Mouse (Mus musculus) midbrain, embryonic 10.5 days (tissue): Measurements from ENCODE around the gene Ufc1. TPM values are rescaled to one million over a fixed set of nuclear protein-coding genes. Genes with fewer than 3 reads are reported as not detected.
A peak's percentile ranks its signal among the peaks of the same experiment; 100 is the strongest.

ENCODE experiments used
- DNase-seq: peaks from one replicate; pipeline ENCODE4 v3.0.0-alpha.2; 2017; ENCODE audit warnings: low spot score
- H3K27ac ChIP-seq: fragments of 300-500 bp; sonication (generic); replicated peaks from 2 replicates; pipeline ENCODE4 v1.5.1; 2016; ENCODE audit warnings: mild to moderate bottlenecking
- H3K27me3 ChIP-seq: fragments of 300-500 bp; sonication (generic); 2 replicates; pipeline ENCODE4 v1.6.1; 2016; ENCODE audit warnings: low read depth, mild to moderate bottlenecking; ENCODE audit not compliant: poor library complexity, severe bottlenecking
- H3K36me3 ChIP-seq: fragments of 300-500 bp; sonication (generic); 2 replicates; pipeline ENCODE4 v1.6.1; 2016; ENCODE audit warnings: mild to moderate bottlenecking, moderate library complexity
- H3K4me1 ChIP-seq: fragments of 300-500 bp; sonication (generic); 2 replicates; pipeline ENCODE4 v1.6.1; 2016
- H3K4me3 ChIP-seq: fragments of 300-500 bp; sonication (generic); 2 replicates; pipeline ENCODE4 v1.5.1; 2016; ENCODE audit warnings: mild to moderate bottlenecking, moderate library complexity
- H3K9me3 ChIP-seq: fragments of 300-500 bp; sonication (generic); replicated peaks from 2 replicates; pipeline ENCODE4 v1.6.1; 2016; ENCODE audit warnings: mild to moderate bottlenecking
- WGBS: fragments of 180-500 bp; shearing (Covaris S2); methylation state at CpG from one replicate; pipeline ENCODE4 v1.1.7; 2016; 5-methylcytosine and 5-hydroxymethylcytosine counted together
- polyA plus RNA-seq: library from polyadenylated mRNA; unstranded; fragments of >200 nt; fragmentation: Nextera tagmentation; extraction: Ambion mirVana; gene quantifications from 2 replicates; pipeline ENCODE4 v1.2.1, GENCODE M21; 2016

The Ufc1 gene
- polyA plus RNA-seq, 1 experiment from 2014 or later: 102 TPM

GRCm38 (mm10) chr1:171284491-171284890, 10.3 kb downstream of the Ufc1 start:
- Histone ChIP-seq H3K9me3 (no peaks in the 10 kb centered on the region), H3K36me3 (peaks cover 62% of the 10 kb centered on the region), H3K4me3 (peak overlapping the region; percentile 18; the same call in 1 of the 2 replicates), H3K27ac (no peak overlapping the region), H3K4me1 (peaks cover 57% of the 10 kb centered on the region), H3K27me3 (no peaks in the 10 kb centered on the region)
- no peak for DNase-seq
- WGBS: 94% methylated on average over 15 of the region's 15 CpGs

GRCm38 (mm10) chr1:171283188-171284160, 11.3 kb downstream of the Ufc1 start:
- Histone ChIP-seq H3K4me3 (no peak overlapping the region), H3K27me3 (no peaks in the 10 kb centered on the region), H3K9me3 (no peaks in the 10 kb centered on the region), H3K36me3 (peaks cover 62% of the 10 kb centered on the region), H3K4me1 (peaks cover 58% of the 10 kb centered on the region), H3K27ac (no peak overlapping the region)
- WGBS: 95% methylated on average over 18 of the region's 18 CpGs
- no peak for DNase-seq

GRCm38 (mm10) chr1:171282086-171282805, 12.6 kb downstream of the Ufc1 start:
- no peaks in the 10 kb centered on the region for H3K9me3 ChIP-seq
- H3K27me3 ChIP-seq: no peaks in the 10 kb centered on the region
- 80% methylated on average over 18 of the region's 18 CpGs for WGBS
- peaks cover 73% of the 10 kb centered on the region for H3K36me3 ChIP-seq
- no peak for DNase-seq
- peak overlapping the region; percentile 33; the same call in 1 of the 2 replicates for H3K27ac ChIP-seq
- H3K4me1 ChIP-seq: peaks cover 51% of the 10 kb centered on the region
- peak overlapping the region; percentile 75 for H3K4me3 ChIP-seq

GRCm38 (mm10) chr1:171281528-171281923, 13.3 kb downstream of the Ufc1 start:
- Histone ChIP-seq H3K9me3 (no peaks in the 10 kb centered on the region), H3K27ac (peak overlapping the region; percentile 83), H3K4me3 (peak overlapping the region; percentile 75), H3K27me3 (no peaks in the 10 kb centered on the region), H3K4me1 (peaks cover 44% of the 10 kb centered on the region), H3K36me3 (peaks cover 77% of the 10 kb centered on the region)
- DNase-seq: peak; percentile 80
- under 1% methylated on average over 10 of the region's 10 CpGs for WGBS

- H3K4me1 ChIP-seq: peaks cover 39% of the 10 kb centered on the region
These were observed 13.8 kb downstream of the Ufc1 start, which contains the start of gene Ppox for GRCm38 (mm10) chr1:171280916-171281527. Ppox (minus strand) TSS chr1:171281186.

GRCm38 (mm10) chr1:171280250-171280915, 14.4 kb downstream of the Ufc1 start:
- H3K27me3 ChIP-seq: no peaks in the 10 kb centered on the region
- H3K36me3 ChIP-seq: peaks cover 77% of the 10 kb centered on the region
- peak overlapping the region; percentile 75 for H3K4me3 ChIP-seq
- no peaks in the 10 kb centered on the region for H3K9me3 ChIP-seq
- H3K27ac ChIP-seq: peak overlapping the region; percentile 83
- WGBS: 2% methylated on average over 25 of the region's 25 CpGs
- DNase-seq: no peak
- peaks cover 33% of the 10 kb centered on the region for H3K4me1 ChIP-seq

More at GRCm38 (mm10) chr1:171280916-171281527, 13.8 kb downstream of the Ufc1 start, which contains the start of gene Ppox:
- Histone ChIP-seq H3K4me3 (peak within 1 kb of the TSS; percentile 75), H3K36me3 (peaks cover 77% of the 10 kb centered on the region), H3K9me3 (no peaks in the 10 kb centered on the region), H3K27me3 (no peaks in the 10 kb centered on the region), H3K27ac (peak within 1 kb of the TSS; percentile 83)
- DNase-seq: peak; percentile 91
- WGBS: under 1% methylated on average over 26 of the region's 26 CpGs

- Histone ChIP-seq H3K27ac (peak overlapping the region; percentile 83), H3K36me3 (peaks cover 77% of the 10 kb centered on the region), H3K27me3 (no peaks in the 10 kb centered on the region), H3K4me3 (peak overlapping the region; percentile 75), H3K9me3 (no peaks in the 10 kb centered on the region), H3K4me1 (peaks cover 30% of the 10 kb centered on the region)
- DNase-seq: no peak
- 63% methylated on average over 5 of the region's 5 CpGs for WGBS
These were observed 15.1 kb downstream of the Ufc1 start for GRCm38 (mm10) chr1:171279721-171280120.

GRCm38 (mm10) chr1:171279012-171279705, 15.7 kb downstream of the Ufc1 start:
- 88% methylated on average over 14 of the region's 14 CpGs for WGBS
- Histone ChIP-seq H3K27ac (0 out of 2 replicates have a peak overlapping the region, but pooled peaks have one; percentile 13), H3K4me1 (peaks cover 30% of the 10 kb centered on the region), H3K9me3 (no peaks in the 10 kb centered on the region), H3K36me3 (peaks cover 77% of the 10 kb centered on the region), H3K4me3 (peak overlapping the region; percentile 75), H3K27me3 (no peaks in the 10 kb centered on the region)
- DNase-seq: no peak

- no peak for DNase-seq
These were observed 16.4 kb downstream of the Ufc1 start for GRCm38 (mm10) chr1:171278436-171278835.

GRCm38 (mm10) chr1:171277736-171278135, 17.1 kb downstream of the Ufc1 start:
- Histone ChIP-seq H3K27ac (no peak overlapping the region), H3K4me1 (peaks cover 30% of the 10 kb centered on the region), H3K27me3 (no peaks in the 10 kb centered on the region), H3K9me3 (no peaks in the 10 kb centered on the region), H3K4me3 (no peak overlapping the region), H3K36me3 (peaks cover 77% of the 10 kb centered on the region)
- WGBS: 88% methylated on average over 10 of the region's 10 CpGs
- no peak for DNase-seq

More at GRCm38 (mm10) chr1:171278436-171278835, 16.4 kb downstream of the Ufc1 start:
- no peaks in the 10 kb centered on the region for H3K9me3 ChIP-seq
- H3K4me1 ChIP-seq: peaks cover 30% of the 10 kb centered on the region
- peaks cover 77% of the 10 kb centered on the region for H3K36me3 ChIP-seq
- no peak overlapping the region for H3K4me3 ChIP-seq
- no peaks in the 10 kb centered on the region for H3K27me3 ChIP-seq
- no peak overlapping the region for H3K27ac ChIP-seq
- WGBS: 96% methylated on average over 8 of the region's 8 CpGs

GRCm38 (mm10) chr1:171276110-171276748, 18.6 kb downstream of the Ufc1 start:
- no peak overlapping the region for H3K4me3 ChIP-seq
- H3K4me1 ChIP-seq: peaks cover 26% of the 10 kb centered on the region
- no peak for DNase-seq
- H3K36me3 ChIP-seq: peaks cover 81% of the 10 kb centered on the region
- no peaks in the 10 kb centered on the region for H3K9me3 ChIP-seq
- whole genome bisulfite sequencing: 92% methylated on average over 14 of the region's 14 CpGs
- H3K27me3 ChIP-seq: no peaks in the 10 kb centered on the region
- no peak overlapping the region for H3K27ac ChIP-seq
